Mouse (Mus musculus): ENCODE results near the gene Tmem198. TPM values are rescaled to one million over a fixed set of nuclear protein-coding genes. Genes with fewer than 3 reads are reported as not detected.

The Tmem198 gene
- total and polyA plus RNA-seq, 2 experiments from 2014 or later: 36.4 to 69.3 TPM

DNA sequence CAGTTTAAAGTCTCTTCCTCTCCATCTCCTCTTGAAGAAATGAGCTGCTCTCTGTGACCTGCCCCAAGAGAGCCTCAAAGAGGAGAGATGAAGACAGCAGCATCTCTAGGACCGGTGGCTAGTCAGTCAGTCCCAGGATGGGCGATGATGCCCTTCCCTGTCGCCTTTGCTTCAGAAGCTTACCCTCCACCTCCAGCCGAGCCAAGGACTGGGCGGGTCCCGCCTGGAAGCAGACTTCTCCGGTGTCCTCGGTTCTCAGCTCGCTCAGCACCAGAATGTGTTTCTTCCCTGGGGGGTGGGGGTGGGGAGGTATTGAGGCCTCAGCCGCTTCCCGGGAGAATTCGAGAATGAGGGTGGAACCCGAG is 7.7 kb downstream of the Tmem198 start:
- ATAC-seq (0 out of 2 replicates have a peak, but pooled peaks have one; percentile 3), DNase-seq (ENCODE audit: low spot score) (no peak)
- Histone ChIP-seq H3K36me3 (ENCODE audit: insufficient read depth, low read length) (peaks cover 24% of the 10 kb centered on the region), H3K4me2 (ENCODE audit: low read depth, low read length) (peak overlapping the region; percentile 83), H3K4me1 (ENCODE audit: insufficient read depth, low read length) (peaks cover 3% of the 10 kb centered on the region; the same call in 1 of the 2 replicates), H3K9me3 (ENCODE audit: low read length) (no peaks in the 10 kb centered on the region), H3K9ac (replicated peaks; ENCODE audit: low read length) (peak overlapping the region; percentile 48; the same call in 1 of the 2 replicates), H3K27me3 (ENCODE audit: insufficient read depth, low read length) (no peaks in the 10 kb centered on the region), H3K27ac (no peak overlapping the region), H3K4me3 (ENCODE audit: low read length) (peak overlapping the region; percentile 47)
- 4% methylated on average over 13 of the region's 13 CpGs for WGBS
- no peak for TF ChIP-seq CTCF (IDR thresholded peaks at IDR 0.05; ENCODE audit: low read depth)

- WGBS: 2% methylated on average over 62 of the region's 62 CpGs
- peak overlapping the region; percentile 5; the same call in 1 of the 2 replicates for H3K27ac ChIP-seq
These were observed 8.3 kb downstream of the Tmem198 start for GRCm38 (mm10) chr1:75487405-75488161.

GRCm38 (mm10) chr1:75490785-75491551 is 11.6 kb downstream of the Tmem198 start:
- no peak for TF ChIP-seq CTCF (IDR thresholded peaks at IDR 0.05; ENCODE audit: low read depth)
- DNase-seq (ENCODE audit: low spot score) (no peak), ATAC-seq (no peak)
- Histone ChIP-seq H3K27me3 (ENCODE audit: insufficient read depth, low read length) (no peaks in the 10 kb centered on the region), H3K36me3 (ENCODE audit: insufficient read depth, low read length) (no peaks in the 10 kb centered on the region; the same call in 1 of the 2 replicates), H3K4me3 (ENCODE audit: low read length) (no peak overlapping the region), H3K4me1 (ENCODE audit: insufficient read depth, low read length) (peaks cover 3% of the 10 kb centered on the region; the same call in 1 of the 2 replicates), H3K4me2 (ENCODE audit: low read depth, low read length) (no peak overlapping the region), H3K9ac (replicated peaks; ENCODE audit: low read length) (no peak overlapping the region), H3K27ac (no peak overlapping the region), H3K9me3 (ENCODE audit: low read length) (no peaks in the 10 kb centered on the region)
- 88% methylated on average over 34 of the region's 34 CpGs for WGBS

More at GRCm38 (mm10) chr1:75487405-75488161, 8.3 kb downstream of the Tmem198 start:
- DNase-seq (ENCODE audit: low spot score): peak; percentile 80
- H3K4me2 ChIP-seq (ENCODE audit: low read depth, low read length): peak overlapping the region; percentile 83
- peaks cover 3% of the 10 kb centered on the region; the same call in 1 of the 2 replicates for H3K4me1 ChIP-seq (ENCODE audit: insufficient read depth, low read length)
- peak; percentile 51 for TF ChIP-seq CTCF (IDR thresholded peaks at IDR 0.05; ENCODE audit: low read depth)
- peak; percentile 70 for ATAC-seq
- H3K27me3 ChIP-seq (ENCODE audit: insufficient read depth, low read length): no peaks in the 10 kb centered on the region
- H3K36me3 ChIP-seq (ENCODE audit: insufficient read depth, low read length): peaks cover 23% of the 10 kb centered on the region
- peak overlapping the region; percentile 47 for H3K4me3 ChIP-seq (ENCODE audit: low read length)
- H3K9ac ChIP-seq (replicated peaks; ENCODE audit: low read length): peak overlapping the region; percentile 48
- H3K9me3 ChIP-seq (ENCODE audit: low read length): no peaks in the 10 kb centered on the region

DNA sequence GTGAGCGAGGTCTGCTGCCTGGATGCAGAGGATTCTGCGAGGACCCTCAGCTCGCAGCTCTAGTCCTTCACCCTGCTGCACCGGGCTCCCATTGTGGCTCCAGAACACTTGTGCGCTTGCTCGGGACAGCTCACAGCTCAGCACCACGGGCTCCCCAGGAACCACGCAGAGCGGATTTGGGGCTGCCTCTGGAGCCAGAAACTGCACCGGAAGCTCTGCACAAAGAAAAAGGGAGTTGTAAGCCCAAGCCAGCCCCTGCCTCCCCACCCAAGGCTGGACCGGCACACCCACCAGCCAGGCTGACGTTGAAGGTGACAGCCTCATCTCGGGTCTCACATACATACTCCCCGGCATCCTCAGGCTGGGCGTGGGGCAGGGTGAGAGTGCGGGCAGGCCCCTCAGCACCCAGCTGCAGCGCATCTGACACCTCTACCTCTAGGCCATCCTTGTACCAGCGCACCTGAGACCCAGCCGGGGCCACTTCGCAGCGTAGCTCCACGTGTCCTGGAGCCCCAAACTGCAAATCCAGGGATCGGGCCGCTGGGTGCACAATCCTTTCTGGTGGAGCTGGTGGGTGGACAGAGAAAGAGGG is 13.3 kb downstream of the Tmem198 start:
- no peaks in the 10 kb centered on the region for H3K9me3 ChIP-seq (ENCODE audit: low read length)
- DNase-seq (ENCODE audit: low spot score) (no peak), ATAC-seq (no peak)
- no peak overlapping the region for H3K4me3 ChIP-seq (ENCODE audit: low read length)
- no peak overlapping the region for H3K9ac ChIP-seq (replicated peaks; ENCODE audit: low read length)
- H3K4me1 ChIP-seq (ENCODE audit: insufficient read depth, low read length): no peaks in the 10 kb centered on the region
- H3K36me3 ChIP-seq (ENCODE audit: insufficient read depth, low read length): peaks cover 10% of the 10 kb centered on the region
- no peak overlapping the region for H3K27ac ChIP-seq
- no peaks in the 10 kb centered on the region for H3K27me3 ChIP-seq (ENCODE audit: insufficient read depth, low read length)
- no peak overlapping the region for H3K4me2 ChIP-seq (ENCODE audit: low read depth, low read length)
- no peak for TF ChIP-seq CTCF (IDR thresholded peaks at IDR 0.05; ENCODE audit: low read depth)
- 44% methylated on average over 24 of the region's 24 CpGs for WGBS

DNA sequence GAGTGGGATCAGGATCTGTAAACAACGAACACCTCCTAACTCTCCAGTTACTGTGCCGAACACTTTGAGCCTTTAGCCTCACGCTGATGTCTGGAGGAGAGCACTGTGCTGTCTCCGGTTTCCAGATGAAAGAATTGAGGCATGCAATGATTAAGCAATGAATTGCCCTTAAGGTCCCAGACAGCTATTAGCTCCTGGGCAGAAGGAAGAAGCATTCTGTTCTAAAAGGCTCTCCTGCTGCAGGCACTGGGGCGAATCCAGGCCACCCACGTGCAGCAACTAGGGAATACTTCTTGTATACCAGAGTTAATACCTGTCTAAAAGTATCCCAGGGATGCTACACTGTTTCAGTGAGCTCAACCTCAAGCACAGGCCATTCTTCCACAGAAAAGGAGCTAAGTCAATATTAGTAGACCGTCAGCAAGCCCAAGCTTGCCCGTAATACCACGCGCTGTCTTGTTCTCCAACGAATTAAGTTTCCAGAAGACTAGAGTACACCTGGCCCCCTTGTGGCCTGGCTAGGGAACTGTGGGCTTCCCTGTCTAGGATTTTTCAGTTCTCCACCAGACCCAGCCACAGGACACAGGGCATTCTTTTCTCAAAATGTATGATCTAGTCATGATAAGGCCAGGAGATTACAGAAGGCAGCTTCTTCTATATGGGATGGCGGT is 15.7 kb downstream of the Tmem198 start:
- H3K4me3 ChIP-seq (ENCODE audit: low read length): no peak overlapping the region
- no peak overlapping the region for H3K9ac ChIP-seq (replicated peaks; ENCODE audit: low read length)
- ATAC-seq: peak; percentile 48
- no peaks in the 10 kb centered on the region for H3K27me3 ChIP-seq (ENCODE audit: insufficient read depth, low read length)
- no peaks in the 10 kb centered on the region for H3K4me1 ChIP-seq (ENCODE audit: insufficient read depth, low read length)
- 42% methylated on average over 12 of the region's 12 CpGs for WGBS
- no peak overlapping the region for H3K27ac ChIP-seq
- H3K4me2 ChIP-seq (ENCODE audit: low read depth, low read length): no peak overlapping the region
- H3K9me3 ChIP-seq (ENCODE audit: low read length): no peaks in the 10 kb centered on the region
- peak; percentile 78 for DNase-seq (ENCODE audit: low spot score)
- peaks cover 22% of the 10 kb centered on the region for H3K36me3 ChIP-seq (ENCODE audit: insufficient read depth, low read length)
- TF ChIP-seq CTCF (IDR thresholded peaks at IDR 0.05; ENCODE audit: low read depth): peak; percentile 86

- H3K27ac ChIP-seq: no peak overlapping the region
- no peak overlapping the region for H3K4me3 ChIP-seq (ENCODE audit: low read length)
- no peak for TF ChIP-seq CTCF (IDR thresholded peaks at IDR 0.05; ENCODE audit: low read depth)
- peaks cover 27% of the 10 kb centered on the region for H3K36me3 ChIP-seq (ENCODE audit: insufficient read depth, low read length)
- H3K9ac ChIP-seq (replicated peaks; ENCODE audit: low read length): no peak overlapping the region
- ATAC-seq (no peak), DNase-seq (ENCODE audit: low spot score) (no peak)
- H3K4me1 ChIP-seq (ENCODE audit: insufficient read depth, low read length): no peaks in the 10 kb centered on the region
- no peak overlapping the region for H3K4me2 ChIP-seq (ENCODE audit: low read depth, low read length)
- H3K9me3 ChIP-seq (ENCODE audit: low read length): no peaks in the 10 kb centered on the region
- no peaks in the 10 kb centered on the region for H3K27me3 ChIP-seq (ENCODE audit: insufficient read depth, low read length)
- WGBS: 91% methylated on average over 4 of the region's 4 CpGs
These were observed 19.6 kb downstream of the Tmem198 start for GRCm38 (mm10) chr1:75498897-75499296.
